Mouse (Mus musculus) CH12.LX (cell line): Measurements from ENCODE around the gene Slc22a7.

Source experiments
- CHD2 ChIP-seq: IDR thresholded peaks from 2 replicates; pipeline ENCODE4 v1.6.1; 2011; ENCODE audit warnings: low read length, improper control_type of control experiment
- CTCF ChIP-seq, 2 experiments: IDR thresholded peaks in 1 of 2; conservative IDR thresholded peaks in 1 of 2; 2 replicates each; pipeline ENCODE4 v1.5.1; 2011 to 2012; ENCODE audit warnings: low read depth in 2 of 2, low read length in 2 of 2, improper control_type of control experiment in 1 of 2, inconsistent platforms in 1 of 2, mild to moderate bottlenecking in 1 of 2, moderate library complexity in 1 of 2
- EP300 ChIP-seq: IDR thresholded peaks from 2 replicates; pipeline ENCODE4 v1.6.1; 2011; ENCODE audit warnings: low read length, improper control_type of control experiment
- MAFK ChIP-seq: IDR thresholded peaks from 2 replicates; pipeline ENCODE4 v1.6.1; 2011; ENCODE audit warnings: low read length, improper control_type of control experiment; ENCODE audit not compliant: insufficient replicate concordance
- POLR2A ChIP-seq: IDR thresholded peaks from 2 replicates; pipeline ENCODE4 v1.6.1; 2011; ENCODE audit warnings: low read depth, mild to moderate bottlenecking, improper control_type of control experiment, low read length
- USF1 ChIP-seq: IDR thresholded peaks from 2 replicates; pipeline ENCODE4 v1.6.1; 2014; ENCODE audit warnings: low read depth, mild to moderate bottlenecking, inconsistent platforms, low read length, improper control_type of control experiment
- ZC3H11A ChIP-seq: IDR thresholded peaks from 2 replicates; pipeline ENCODE4 v1.6.1; 2012; ENCODE audit warnings: low read depth, mild to moderate bottlenecking, inconsistent platforms, low read length, improper control_type of control experiment

DNA sequence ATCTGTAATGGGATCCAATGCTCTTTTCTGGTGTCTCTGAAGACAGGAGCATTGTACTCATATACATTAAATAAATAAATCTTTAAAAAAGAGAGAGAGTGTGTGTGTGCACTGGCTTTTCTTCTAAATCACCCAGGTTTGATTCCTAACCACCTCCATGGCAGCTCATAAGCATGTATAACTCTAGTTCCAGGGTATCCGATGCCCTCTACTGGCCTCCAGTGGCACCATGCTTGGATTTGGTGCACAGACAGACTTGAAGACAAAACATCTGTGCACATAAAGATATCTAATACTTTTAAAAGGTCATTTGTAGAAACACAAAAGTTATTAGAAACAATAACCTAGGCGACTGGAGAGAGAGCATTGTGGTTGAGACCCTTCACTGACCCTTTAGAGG lies 45.2 kb downstream of the Slc22a7 start:
- TF ChIP-seq POLR2A, result no peak
- TF ChIP-seq MAFK, result no peak
- peak; percentile 53 to 89; a peak in 3 of 4 replicates for TF ChIP-seq CTCF (conservative IDR thresholded peaks at IDR 0.05 in 1 of 2, IDR thresholded peaks at IDR 0.05 in 1 of 2; ENCODE audit: low read depth in 2 of 2, low read length in 2 of 2)
- TF ChIP-seq EP300, result no peak
- TF ChIP-seq USF1, result no peak
- no peak for TF ChIP-seq CHD2
- TF ChIP-seq ZC3H11A, result 0 out of 2 replicates have a peak, but pooled peaks have one; percentile 11
